Mouse (Mus musculus) layer of hippocampus, postnatal 36 days (tissue): Measurements from ENCODE around the gene Psmd12. TPM values are rescaled to one million over a fixed set of nuclear protein-coding genes. Genes with fewer than 3 reads are reported as not detected.
"Not testable (repeated sequence)": the region's sequence is repeated elsewhere in the genome, so short reads cannot be mapped to it uniquely, and the experiment has no call there.

ENCODE experiments used
- DNase-seq, 2 experiments: peaks; one replicate each; pipeline ENCODE4 v3.0.0; 2022
- total RNA-seq, 2 experiments: library from RNA; stranded (reverse); gene quantifications; 2 replicates each; pipeline ENCODE4 v1.2.3; 2021

Gene Psmd12
- total RNA-seq, 2 experiments from 2014 or later = 67.9 to 70.2 TPM

DNA sequence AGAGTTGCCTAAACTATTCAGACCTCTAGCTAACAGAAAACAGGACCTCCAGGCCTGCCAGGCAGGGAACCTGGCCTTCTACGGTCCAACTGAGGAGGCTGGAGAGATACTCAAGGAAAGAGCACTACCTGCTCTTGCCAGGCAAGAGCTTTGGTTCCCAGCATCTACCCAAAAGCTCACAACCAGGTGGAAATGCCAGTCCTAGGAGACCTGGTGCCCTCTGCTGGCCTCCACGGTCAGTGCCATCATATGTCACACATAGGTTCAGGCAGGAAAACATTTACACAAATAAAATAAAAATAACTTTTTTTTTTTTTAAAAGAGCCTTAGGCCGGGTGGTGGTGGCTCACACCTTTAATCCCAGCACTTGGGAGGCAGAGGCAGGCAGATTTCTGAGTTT is 16.8 kb upstream of the Psmd12 start:
- no peak for DNase-seq

DNA sequence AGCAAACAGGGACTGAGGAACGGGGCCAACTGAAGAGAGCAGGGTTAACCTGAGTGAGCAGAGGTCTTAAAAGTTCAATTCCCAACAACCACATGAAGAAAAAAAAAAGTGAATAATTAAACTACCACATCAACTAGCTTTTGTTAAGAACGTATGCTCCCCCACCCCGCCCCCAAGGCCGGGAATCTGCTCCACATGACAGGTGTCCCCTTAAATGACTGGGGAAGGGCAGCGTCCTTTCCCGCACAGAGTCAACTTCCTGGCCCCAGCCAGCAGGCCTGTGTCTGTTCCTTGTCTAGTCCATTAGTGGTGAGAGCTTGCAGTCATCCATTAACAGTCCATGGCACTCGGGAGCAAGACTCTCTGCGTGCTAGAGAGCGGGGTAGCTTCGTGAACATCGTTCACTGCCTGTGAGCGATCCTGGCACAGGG is 16.0 kb upstream of the Psmd12 start:
- DNase-seq = no peak

DNA sequence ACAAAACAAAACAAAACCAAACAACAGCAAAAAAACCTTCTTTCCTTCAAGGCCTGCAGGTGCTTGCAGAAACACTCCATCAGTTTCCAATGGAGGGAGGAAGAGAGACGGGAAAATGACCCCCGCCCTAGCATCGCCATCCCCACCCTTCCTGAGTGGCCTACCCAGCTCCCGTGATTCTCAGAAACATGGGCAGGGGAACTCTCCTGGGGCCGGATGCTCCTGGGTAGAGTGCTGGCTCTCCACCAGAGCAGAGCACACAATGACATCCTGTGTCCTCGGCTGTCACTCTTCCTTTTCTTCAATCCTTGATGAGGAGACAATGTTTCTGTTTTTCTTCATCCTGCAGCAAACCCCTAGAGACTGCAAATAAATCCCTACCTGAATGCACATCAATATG is 15.1 kb upstream of the Psmd12 start:
- DNase-seq = no peak

DNA sequence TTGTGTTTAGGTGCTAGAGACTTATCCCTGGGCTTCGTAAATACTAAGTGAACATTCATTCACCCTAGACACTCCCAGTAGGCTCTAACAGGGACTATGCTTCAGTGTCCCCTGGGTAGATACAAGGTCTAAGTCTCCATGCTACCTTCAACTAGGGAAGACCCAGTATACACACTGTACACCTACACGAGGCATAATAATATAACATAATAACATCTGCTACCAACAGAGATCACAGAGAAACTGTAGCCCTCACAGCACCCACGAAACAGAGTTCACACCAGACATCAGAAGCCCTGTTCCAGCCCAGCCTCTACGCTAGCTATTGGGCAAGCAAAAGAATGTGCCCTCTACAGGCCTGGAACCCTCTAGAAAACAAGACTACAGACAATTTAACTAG is 14.2 kb upstream of the Psmd12 start:
- no peak for DNase-seq

DNA sequence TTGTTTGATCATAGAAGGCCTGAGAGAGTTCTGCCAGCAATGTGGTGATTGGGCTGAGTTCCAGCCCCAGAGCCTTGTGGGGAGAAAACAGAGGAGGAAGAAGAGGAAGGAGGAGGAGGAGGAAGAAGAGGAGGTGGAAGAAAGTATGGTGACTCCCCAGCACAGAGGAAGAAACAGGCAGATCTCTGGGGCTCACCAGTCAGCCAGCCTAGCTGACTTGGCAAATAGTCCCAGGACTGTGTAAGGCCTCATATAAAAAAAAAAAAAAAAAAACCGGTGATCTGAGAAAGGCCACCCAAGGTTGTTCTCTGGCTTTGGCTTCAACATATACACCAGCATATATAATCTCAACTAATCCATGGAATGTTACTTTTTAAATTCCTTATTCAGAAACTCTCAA is 13.3 kb upstream of the Psmd12 start:
- DNase-seq = no peak

DNA sequence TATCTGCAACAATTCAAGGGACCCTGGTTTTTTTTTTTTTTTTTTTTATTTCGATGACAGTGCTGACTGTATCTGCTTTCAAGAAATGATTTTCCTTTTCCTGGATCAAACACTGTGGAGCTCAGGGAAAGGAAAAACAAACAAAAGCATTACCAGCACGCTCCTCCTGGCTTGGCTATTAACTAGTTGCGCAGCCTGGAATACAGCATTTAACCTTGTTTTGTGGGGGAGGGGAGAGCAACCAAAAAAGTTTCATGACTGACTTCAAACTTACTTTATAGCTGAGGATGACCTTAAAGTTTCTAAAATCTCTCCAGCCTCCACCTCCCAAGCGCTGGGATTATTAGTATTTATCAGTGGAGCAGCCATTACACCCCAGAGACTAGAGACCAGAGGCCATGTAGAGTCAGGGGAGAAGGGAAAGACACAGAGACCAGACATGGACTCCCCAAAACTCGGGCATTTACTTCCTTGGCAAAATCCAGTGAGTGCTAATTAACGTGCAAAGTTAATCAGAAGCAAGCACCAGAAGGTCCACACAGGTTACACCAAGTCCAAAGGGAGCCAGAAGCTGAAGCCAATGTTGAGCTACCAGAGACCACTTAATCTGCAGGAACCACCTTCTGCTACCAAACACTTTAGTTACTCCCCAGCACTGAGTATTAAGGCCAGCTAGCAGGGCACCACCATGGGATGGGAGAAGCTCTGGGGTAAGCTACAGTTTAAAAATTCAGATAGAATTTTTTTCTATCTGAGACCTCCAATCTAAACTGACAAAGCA is 12.5 kb upstream of the Psmd12 start:
- no peak for DNase-seq

DNA sequence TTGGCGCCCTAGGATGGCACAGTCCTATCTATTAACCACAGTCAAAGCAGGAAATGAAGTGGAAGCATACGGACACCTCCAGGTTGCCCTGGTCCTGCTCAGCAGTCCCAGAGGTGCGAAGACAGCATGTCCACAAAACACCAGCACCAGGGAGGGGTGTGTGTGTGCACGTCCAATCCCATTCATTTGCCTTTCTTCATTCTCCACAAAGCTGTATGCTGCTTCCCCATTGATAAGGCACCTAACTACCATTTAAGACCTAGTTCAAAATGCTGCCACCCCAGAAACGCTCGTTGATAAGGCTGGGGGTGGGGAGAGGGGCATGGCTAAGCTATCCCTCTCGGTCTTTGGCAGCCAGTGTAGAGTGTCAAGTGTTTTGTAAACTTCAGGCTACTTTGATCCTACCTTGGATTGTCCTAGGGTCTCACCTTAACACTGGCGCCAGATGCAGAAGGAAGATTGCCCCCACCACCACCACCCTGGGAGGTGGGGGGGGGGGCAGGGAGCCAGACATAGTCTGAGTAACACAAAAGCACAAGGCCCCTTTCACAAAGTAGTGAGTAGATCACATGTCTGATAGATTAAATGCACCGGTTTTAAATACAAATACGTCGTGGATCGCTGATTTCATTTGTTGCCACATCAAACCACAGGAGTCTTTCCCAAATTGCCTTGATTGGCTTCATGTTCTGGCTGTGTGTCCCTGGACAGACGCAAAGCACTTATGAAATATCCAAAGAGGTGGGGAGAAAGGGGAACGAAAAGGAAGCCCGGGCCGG is 10.8 kb upstream of the Psmd12 start:
- DNase-seq = peak in 1 of 2 experiments; percentile 4

DNA sequence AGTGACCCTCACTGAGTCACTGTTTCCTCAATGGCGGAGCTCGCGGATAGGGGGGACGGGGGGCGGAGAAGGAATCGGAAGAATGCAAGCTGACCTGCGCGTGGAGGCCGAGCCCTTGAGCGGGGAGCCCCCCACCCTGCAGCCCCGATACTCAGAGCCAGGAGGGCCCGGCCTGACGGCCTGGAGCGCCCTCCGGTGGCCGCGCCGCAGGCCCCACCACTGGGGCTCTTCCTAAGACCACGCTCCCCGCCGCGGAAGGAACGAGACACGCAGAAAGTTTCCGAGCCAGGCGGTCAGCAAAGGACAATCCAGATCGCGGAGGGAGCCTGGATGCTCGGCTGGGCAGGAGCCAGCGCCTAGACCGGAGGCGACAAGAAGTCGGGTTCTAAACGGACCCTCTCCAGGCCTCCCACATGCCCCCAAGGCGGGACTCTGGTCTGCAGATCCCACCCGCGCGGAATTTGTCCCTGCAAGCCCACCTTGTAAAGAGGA is 10.2 kb upstream of the Psmd12 start:
- DNase-seq = peak; percentile 76 to 81

DNA sequence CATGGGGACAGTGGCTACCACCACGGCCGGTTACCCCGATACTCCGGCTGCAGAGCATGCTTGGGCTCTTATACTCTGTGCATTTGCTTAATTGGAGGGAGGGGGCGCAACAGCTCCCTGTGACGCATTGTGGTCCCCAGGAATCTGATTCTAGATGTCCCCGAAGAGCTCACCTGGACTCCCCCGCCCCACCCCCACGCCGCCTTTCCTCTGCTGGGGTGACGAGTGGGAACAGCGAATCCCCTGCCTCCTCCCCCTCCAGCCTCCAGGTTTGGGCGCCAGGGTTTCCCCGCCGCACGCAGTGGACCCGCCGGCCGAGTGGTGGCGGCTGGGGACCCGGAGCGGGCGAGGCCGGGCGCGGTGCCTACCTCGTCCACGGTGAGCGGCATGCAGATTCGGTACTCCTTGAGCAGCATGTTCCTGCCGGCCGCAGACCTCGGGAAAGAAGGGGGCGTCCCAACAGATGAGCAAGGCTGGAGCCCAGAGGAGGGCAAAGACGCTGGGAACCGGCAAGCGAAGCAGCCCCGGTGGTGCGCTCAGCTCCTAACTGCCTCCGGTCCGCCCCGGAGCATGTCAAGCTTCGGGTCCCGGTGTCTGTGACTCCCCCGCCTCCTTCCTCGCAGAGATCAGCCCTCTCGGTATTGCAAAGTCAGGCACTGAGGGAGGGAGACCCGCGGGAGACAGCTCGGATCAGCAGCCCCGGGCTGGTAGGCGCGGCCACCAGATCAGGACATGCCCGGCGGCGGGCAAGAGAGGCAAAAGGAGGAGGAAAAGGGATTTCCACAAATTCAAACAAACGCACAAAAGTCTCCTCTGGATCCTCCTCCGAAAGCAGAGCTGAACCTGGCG is 9.5 kb upstream of the Psmd12 start:
- DNase-seq = peak; percentile 54 to 65

DNA sequence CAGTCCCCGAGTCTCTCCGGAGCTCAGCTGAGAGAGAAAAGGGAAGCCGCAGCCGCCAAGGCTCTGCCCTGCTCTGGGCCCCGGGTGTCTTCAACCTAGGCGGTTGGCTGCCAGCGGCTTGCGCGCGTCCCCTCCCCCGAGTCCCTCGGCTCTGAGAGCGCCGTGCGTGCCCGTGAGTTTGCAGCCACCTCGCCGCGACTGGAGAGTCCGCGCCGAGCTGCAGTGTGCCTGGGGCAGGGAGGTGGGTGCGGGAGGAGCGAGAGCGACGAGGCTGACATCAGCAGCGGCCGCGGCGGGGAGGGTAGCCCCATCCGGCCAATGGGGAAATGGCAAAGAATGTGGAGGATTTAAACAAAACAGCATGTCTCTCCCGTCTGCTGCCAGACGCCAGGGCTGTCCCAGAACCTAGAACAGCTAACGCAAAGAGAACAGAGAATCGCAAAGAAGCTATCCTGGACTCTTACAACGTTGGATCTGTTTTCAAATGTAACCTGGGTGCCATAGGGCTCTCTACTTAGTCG is 8.7 kb upstream of the Psmd12 start, which contains the start of gene Pitpnc1:
Pitpnc1 (minus strand) TSS at position 179 of the 521 bp plus-strand sequence.
- peak; percentile 87 for DNase-seq

DNA sequence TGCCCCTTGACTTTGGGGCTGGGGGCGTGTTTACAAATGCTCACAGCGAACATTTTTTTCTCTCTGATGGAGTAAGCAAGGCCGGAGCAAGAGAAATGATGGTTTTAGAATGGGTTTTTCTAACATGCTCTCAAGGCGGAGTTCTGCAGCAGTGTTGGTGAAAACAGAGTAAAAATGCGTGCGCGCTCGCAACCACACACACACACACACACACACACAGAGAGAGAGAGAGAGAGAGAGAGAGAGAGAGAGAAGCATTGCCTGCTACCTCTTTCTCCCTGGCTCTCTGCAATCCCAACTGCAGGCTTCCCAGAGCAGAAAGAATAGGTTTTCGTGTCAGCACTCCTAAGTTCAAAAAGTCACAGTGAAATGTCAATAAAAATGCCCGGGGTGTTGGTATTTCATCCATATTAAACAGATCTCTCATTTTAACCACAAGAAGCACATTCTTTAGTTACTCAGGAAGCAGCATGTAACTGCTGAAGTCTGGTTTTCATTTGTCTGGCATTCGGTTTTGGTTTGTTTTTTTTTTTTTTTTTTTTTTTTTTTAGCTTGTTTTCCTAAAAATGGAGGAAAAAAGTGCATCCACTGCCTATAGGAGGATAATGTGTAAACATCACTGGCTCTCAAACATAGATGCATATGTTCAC is 8.1 kb upstream of the Psmd12 start:
- no peak for DNase-seq

DNA sequence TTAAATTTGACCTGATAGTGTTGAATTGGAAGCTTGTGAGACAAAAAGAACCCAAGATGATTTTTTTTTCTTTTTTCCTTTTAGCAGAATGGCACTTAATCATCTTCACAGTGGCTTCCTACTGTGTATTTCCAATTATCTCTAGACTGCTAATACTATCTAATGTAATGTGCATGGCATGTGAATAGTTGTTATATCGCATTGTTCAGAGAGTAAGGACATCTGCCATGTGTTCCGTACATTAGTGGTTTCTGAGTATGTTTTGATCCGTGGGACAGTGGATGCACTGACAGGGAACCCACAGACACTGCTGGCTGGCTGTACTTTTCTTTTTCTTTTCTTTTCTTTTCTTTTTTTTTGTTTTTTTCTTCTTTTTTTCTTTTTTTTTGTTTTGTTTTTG is 7.0 kb upstream of the Psmd12 start:
- DNase-seq = no peak

DNA sequence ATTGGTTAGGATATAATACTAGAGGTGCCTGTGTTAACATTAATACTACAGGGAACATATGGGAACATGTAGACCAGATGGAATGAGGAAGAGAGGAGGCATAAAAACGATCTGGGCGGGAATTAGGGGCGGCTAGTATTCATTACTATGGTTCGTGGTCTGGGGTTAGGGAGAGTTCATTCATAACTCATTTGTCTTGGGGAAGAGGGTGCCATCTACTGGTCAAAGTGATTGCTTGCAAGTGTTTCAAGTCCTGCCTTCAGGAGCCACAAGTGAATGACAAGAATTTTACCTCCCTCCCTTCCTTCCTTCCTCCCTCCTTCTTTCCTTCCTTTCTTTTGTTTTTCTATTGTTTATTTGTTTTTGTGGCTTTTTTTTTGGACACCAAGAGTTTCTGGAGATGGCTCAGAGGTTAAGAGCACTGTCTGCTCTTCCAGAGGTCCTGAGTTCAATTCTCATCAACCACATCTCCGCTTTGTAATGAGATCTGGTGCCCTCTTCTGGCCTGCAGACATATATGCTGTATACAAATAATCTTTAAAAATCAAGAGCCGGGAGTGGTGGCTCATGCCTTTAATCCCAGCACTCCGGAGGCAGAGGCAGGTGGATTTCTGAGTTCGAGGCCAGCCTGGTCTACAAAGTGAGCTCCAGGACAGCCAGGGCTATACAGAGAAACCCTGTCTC is 6.0 kb upstream of the Psmd12 start:
- DNase-seq = peak in 1 of 2 experiments; percentile 18

DNA sequence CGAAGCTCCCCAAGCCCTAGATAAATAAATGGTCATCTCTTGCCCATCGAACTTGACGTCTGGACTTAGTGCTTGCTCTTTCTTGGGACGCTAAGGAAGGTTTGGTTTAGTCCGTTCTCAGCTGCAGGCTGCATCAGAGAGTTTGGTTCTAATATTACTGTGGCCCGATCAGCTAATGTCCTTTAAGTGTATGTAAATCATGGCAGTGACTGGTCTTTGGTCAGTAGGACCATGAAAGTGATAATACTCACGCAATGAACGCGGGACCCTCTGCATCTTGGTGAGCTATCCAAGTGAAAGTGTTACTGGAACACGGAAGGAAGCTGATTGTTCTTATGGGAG is 549 bp downstream of the Psmd12 start:
- DNase-seq = no peak

DNA sequence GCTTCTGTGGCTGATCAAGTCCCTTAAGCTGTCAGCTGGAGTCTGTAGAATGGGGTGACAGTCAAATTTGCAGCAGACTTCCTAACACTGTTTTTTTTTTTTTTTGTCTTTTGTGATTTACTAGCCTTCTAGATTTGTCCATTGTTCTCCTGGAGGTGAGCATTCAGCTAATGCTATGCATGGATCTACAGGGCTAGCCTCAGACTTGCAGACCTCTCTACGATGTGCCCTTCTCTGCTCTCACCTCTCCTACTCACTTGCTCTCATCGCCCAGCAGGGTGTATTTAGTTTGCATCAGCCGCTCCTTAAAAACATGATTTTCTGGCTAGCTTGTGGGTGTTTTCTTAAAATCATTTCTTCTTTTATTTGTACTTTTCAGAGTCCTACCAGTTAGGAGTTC is 5.1 kb downstream of the Psmd12 start:
- no peak for DNase-seq

DNA sequence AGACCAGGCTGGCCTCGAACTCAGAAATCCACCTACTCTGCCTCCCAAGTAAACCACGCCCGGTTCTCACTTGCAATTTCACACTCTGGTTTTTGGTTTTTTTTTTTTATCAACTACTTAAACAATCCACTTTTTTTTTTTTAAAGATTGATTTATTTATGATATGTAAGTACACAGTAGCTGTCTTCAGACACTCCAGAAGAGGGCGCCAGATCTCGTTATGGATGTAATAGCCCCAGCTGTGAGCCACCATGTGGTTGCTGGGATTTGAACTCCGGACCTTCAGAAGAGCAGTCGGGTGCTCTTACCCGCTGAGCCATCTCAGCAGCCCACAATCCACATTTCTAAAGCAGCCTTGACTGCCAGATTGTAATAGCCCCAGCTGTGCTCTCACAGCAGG is 23.5 kb downstream of the Psmd12 start:
- DNase-seq = no peak

DNA sequence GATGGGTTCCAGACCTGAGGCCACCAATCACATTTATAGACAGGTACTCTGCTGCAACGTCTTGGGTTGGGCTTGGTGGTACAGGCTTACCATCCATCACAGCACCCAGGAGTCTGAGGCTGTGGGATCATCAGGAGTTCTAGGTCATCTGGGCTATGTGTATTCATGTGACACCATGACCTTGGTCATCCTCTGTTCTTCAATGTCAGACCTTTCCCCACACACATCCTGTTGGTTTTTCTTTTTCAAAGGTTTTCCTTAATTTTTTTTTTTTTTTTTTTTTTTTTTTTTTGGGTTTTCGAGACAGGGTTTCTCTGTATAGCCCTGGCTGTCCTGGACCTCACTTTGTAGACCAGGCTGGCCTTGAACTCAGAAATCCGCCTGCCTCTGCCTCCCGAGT is 25.1 kb downstream of the Psmd12 start:
- not testable (repeated sequence) for DNase-seq

DNA sequence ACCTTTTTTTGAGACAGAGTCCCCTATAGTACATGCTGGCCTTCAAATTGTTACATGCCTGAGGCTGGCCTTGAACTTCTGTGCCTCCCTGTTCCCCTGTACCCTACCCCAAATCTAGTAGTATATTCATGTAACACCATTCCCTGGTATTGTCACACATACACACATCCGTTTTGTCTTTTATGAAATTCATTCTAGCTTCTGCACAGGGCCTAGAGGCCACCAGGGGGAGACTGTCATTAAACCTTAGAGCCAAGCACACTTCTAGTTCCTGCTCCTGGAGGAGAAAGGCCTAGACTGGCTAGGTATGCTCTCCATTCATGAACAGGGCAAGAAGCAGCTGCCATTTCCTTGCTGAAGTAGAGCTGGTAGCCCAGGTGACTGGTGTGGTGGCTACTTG is 27.0 kb downstream of the Psmd12 start:
- DNase-seq = no peak

DNA sequence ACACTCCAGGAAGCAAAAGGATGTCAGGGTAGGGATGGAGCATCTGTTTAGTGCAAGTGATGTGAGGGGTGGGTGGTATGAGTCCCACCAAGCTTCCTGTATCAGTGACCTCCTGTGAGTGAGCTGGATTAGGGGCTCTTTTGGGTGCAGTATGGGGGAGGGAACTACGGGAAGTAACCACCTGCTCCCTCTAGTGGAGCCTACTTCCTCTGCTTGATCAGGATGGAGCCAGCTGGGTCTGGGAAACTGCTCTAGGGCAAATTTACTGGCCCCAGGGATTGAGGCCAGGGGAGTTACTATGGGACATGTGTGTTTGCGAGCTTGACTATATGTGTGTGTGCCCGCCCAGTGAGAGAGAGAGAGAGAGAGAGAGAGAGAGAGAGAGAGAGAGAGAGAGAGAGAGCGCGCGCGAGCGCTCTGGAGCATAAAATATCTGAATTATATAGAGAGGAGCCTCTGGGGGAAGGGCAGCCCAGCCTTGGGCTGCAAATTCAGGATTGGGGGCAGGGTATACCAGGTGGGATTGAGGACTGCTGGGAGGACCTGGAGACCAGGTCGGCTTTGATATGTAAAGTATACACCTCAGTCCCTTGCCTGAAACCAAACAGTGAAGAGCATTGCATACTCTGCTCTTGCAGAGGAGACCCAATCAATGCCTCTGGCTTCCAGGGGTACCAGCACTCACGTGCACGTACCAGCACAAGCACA is 30.5 kb downstream of the Psmd12 start:
- no peak for DNase-seq

DNA sequence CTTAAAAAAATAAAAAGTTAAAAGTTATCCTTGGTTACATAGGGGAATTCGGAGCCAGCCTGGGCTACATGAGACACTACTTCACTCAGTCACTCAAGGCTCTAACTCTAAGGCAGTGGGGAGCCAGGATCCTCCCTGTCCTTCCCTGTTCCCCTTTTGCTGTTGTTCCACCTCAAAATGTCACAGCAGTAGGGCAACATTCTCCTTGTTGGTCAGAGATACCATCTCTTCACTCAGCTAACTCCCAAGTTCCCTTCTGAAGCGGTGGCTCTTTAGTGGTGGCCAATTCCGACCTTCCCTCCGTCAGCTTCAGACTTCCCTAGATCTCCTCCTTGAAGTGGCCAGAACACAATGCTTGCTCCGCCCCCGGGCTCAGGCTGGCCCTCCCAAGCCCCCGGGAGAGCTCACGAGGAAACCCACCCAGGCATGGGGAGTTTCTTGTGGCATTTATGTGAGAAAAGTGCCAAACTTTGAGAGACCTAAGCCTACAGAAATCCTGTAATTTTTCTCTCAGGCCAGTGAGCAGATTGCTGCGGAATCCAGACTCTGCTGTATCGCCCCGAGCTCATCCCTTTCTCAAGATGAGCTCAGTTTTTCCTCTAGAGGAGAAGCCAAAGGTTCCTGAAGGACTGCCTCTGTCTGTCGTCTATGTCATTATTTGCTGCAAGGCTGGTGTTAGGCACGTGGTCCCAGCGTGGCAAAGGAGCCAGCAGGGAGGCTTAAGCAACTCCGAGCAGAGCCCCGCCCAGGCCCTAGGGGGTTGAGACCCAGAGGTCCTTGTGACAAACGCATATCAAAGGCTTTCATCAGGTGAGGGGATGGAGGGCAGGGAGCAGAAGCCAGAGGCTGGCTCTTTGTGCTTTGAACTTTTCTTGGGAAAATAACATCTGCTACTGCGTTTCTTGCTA is 31.3 kb downstream of the Psmd12 start:
- no peak for DNase-seq
